Mouse (Mus musculus) A20 (cell line): ENCODE data around the gene Fggy.

Source experiments
- DNase-seq: peaks from one replicate; pipeline ENCODE4 v3.0.0-alpha.2; 2011; ENCODE audit warnings: low read depth, low spot score

Fggy gene

GRCm38 (mm10) chr4:95778528-95778927 is 221.2 kb downstream of the Fggy start:
- DNase-seq: no peak

- DNase-seq: no peak
These were observed 227.0 kb downstream of the Fggy start for GRCm38 (mm10) chr4:95784146-95784895.

GRCm38 (mm10) chr4:95787609-95788008 is 230.3 kb downstream of the Fggy start:
- no peak for DNase-seq

- DNase-seq: no peak
These were observed 231.6 kb downstream of the Fggy start for GRCm38 (mm10) chr4:95788867-95789266.

GRCm38 (mm10) chr4:95791913-95792475 is 234.7 kb downstream of the Fggy start:
- no peak for DNase-seq

- no peak for DNase-seq
These were observed 236.5 kb downstream of the Fggy start for GRCm38 (mm10) chr4:95793647-95794328.

GRCm38 (mm10) chr4:95794651-95795050 is 237.3 kb downstream of the Fggy start:
- no peak for DNase-seq

GRCm38 (mm10) chr4:95795283-95795682 is 238.0 kb downstream of the Fggy start:
- DNase-seq: no peak

- no peak for DNase-seq
These were observed 262.3 kb downstream of the Fggy start for GRCm38 (mm10) chr4:95819650-95820049.

- no peak for DNase-seq
These were observed 264.7 kb downstream of the Fggy start for GRCm38 (mm10) chr4:95821906-95822579.

GRCm38 (mm10) chr4:95828164-95828563 is 270.9 kb downstream of the Fggy start:
- no peak for DNase-seq

GRCm38 (mm10) chr4:95830320-95830719 is 273.0 kb downstream of the Fggy start:
- DNase-seq: no peak

- DNase-seq: no peak
These were observed 282.6 kb downstream of the Fggy start for GRCm38 (mm10) chr4:95839860-95840259.

- no peak for DNase-seq
These were observed 283.2 kb downstream of the Fggy start for GRCm38 (mm10) chr4:95840389-95841053.

GRCm38 (mm10) chr4:95845981-95846617 is 288.8 kb downstream of the Fggy start:
- no peak for DNase-seq

GRCm38 (mm10) chr4:95847219-95847618 is 289.9 kb downstream of the Fggy start:
- DNase-seq: no peak

GRCm38 (mm10) chr4:95847664-95848063 is 290.4 kb downstream of the Fggy start:
- no peak for DNase-seq

- no peak for DNase-seq
These were observed 292.2 kb downstream of the Fggy start for GRCm38 (mm10) chr4:95849497-95849896.

- DNase-seq: no peak
These were observed 292.9 kb downstream of the Fggy start for GRCm38 (mm10) chr4:95850044-95850739.

- no peak for DNase-seq
These were observed 294.9 kb downstream of the Fggy start for GRCm38 (mm10) chr4:95852257-95852656.

- DNase-seq: no peak
These were observed 298.7 kb downstream of the Fggy start for GRCm38 (mm10) chr4:95856008-95856407.
